Mouse (Mus musculus) cerebellum, postnatal 4 days (tissue): ENCODE results near the gene Tceal6.
"Not testable (repeated sequence)": the region's sequence is repeated elsewhere in the genome, so short reads cannot be mapped to it uniquely, and the experiment has no call there.

Experiments
- DNase-seq, 2 experiments: peaks; one replicate each; pipeline ENCODE4 v3.0.0; 2022; ENCODE audit warnings: low spot score in 2 of 2, mixed read lengths in 1 of 2

Gene Tceal6

GRCm38 (mm10) chrX:135210436-135211221 lies at the start of gene Tceal6:
Gene Tceal6, minus strand, starts transcription at chrX:135210687.
- peak; percentile 17 to 20 for DNase-seq

- DNase-seq = peak in 1 of 2 experiments; percentile 10
Measured at GRCm38 (mm10) chrX:135209773-135210435, 583 bp downstream of the Tceal6 start.

GRCm38 (mm10) chrX:135189924-135190323 lies 20.6 kb downstream of the Tceal6 start:
- not testable (repeated sequence) for DNase-seq

GRCm38 (mm10) chrX:135188661-135189060 lies 21.8 kb downstream of the Tceal6 start:
- not testable (repeated sequence) for DNase-seq

GRCm38 (mm10) chrX:135177532-135177931 lies 33.0 kb downstream of the Tceal6 start, which contains the start of gene Gm15023:
Gene Gm15023, minus strand, starts transcription at chrX:135177632.
- DNase-seq = not testable (repeated sequence)
